Mouse (Mus musculus) layer of hippocampus, adult 11-12 months (tissue): ENCODE data around the gene Gm49368.

ENCODE experiments used
- DNase-seq: peaks from one replicate; pipeline ENCODE4 v3.0.0; 2022; ENCODE audit warnings: low spot score

The Gm49368 gene

GRCm38 (mm10) chr7:128057860-128058259 is 4.6 kb upstream of the Gm49368 start:
- DNase-seq: no peak

DNA sequence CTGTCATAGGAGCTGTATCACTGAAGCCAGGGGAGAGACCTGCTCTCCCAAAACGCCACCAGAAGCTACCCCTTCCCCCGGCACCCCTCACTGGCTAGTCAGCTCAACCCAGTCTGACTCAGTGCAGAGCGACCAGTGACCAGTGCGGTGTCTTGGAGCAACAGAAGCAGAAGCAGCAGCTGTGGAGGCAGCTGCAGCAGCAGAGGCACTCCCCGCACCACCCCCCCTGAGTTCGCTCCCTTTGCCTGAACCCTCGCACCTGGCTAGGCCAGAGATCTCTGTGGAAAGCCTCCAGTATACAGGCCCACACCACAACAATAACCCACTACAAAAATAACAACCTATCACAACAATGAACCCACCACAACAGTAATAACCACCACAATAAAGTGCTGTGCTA is 3.9 kb upstream of the Gm49368 start:
- DNase-seq: no peak

- DNase-seq: no peak
Observed at GRCm38 (mm10) chr7:128059091-128059490, 3.4 kb upstream of the Gm49368 start.

- no peak for DNase-seq
Observed at GRCm38 (mm10) chr7:128063211-128063781, 813 bp downstream of the Gm49368 start.

- DNase-seq: no peak
Observed at GRCm38 (mm10) chr7:128065547-128065946, 3.1 kb downstream of the Gm49368 start.

- DNase-seq: no peak
Observed at GRCm38 (mm10) chr7:128067847-128068246, 5.4 kb downstream of the Gm49368 start.

DNA sequence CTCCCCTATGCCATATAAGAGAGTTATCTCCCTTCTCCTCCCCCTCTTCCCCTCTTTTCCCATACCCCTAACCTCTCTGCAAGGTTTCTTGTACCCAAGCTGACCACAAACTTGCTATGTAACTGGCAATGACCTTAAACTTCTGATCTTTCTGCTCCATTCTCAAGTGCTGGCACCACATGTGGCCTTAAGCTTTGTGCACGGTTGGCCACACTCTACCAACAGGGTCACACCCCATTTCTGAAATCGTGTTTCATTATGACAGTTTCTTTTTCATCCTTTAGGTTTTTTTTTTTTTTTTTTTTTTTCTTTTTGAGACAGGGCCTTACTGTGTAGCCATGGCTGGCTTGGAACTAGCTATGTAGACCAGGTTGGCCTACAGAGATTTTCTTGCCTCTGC is 7.4 kb downstream of the Gm49368 start:
- no peak for DNase-seq

DNA sequence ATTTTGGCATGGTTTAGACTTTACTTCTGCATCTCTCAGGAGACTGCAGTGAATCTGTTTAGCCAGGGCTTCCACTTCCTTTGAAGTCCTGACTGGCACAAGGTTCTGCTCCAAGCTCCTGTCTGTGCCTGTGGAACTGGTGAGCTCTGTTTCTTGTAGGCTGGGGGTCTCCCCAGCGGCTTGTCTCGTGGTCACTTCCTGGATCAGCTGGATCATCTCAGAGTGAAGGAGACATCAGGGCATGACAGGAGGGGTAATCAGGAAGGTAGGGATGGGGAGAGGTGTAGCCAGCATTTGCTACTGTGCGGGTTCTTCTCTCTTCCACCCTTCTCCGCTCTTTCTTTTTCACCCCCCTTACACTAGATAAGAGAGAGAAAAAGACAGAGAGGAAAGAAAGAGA is 9.3 kb downstream of the Gm49368 start:
- DNase-seq: no peak

DNA sequence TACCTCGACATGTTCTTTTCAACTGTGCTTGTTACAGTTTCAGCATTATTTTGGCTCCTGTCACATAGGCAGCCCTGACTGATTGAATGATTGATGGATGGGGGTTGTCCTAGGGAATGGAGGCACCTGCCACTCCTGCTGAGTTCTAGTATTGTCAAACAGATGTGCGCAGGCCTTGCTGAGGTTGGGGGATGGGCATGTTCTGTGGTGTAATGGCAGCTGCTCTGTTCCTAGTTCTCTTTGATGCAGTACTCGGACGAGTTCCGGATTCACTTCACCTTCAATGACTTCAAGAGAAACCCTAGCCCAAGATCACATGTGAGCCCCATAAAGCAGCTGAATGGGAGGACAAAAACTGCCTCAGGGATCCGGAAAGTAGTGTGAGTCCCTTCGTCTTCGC is 17.5 kb downstream of the Gm49368 start:
- no peak for DNase-seq

DNA sequence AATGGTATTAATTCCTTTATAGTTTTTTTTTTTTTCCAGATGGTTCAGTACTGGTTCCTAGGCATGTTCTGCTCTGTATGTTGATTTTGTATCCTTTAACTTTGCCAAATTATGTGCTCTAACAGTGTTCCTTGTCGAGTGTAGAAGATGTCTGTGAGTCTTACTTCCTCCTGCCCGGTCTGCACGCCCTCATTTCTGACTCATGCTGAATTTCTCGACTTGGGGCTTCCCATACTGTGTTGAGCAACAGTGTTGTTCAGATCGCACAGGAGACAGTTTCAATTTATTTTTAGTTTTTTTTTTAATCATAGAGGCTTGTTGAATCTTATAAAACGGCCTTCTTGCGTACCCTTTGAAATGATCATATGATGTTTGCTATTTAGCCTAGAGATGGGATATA is 26.7 kb downstream of the Gm49368 start:
- no peak for DNase-seq

DNA sequence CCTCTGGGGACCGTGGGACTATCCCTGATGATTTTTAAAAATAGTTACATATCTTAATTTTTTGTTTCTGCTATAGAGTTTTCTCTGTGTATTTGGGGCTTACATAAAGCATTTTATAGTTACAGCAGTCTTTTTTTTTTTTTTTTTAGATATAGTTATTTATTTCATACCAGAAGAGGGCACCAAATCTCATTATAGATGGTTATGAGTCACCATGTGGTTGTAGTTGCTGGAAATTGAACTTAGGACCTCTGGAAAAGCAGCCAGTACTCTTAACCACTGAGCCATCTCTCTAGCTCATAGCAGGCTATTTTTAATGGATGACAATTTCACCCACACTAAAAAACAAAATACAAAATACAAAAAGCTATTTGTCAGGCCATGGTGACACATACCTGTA is 35.7 kb downstream of the Gm49368 start:
- no peak for DNase-seq

GRCm38 (mm10) chr7:128100742-128101357 is 38.4 kb downstream of the Gm49368 start:
- DNase-seq: no peak

GRCm38 (mm10) chr7:128105246-128105645 is 42.8 kb downstream of the Gm49368 start:
- DNase-seq: peak; percentile 43

DNA sequence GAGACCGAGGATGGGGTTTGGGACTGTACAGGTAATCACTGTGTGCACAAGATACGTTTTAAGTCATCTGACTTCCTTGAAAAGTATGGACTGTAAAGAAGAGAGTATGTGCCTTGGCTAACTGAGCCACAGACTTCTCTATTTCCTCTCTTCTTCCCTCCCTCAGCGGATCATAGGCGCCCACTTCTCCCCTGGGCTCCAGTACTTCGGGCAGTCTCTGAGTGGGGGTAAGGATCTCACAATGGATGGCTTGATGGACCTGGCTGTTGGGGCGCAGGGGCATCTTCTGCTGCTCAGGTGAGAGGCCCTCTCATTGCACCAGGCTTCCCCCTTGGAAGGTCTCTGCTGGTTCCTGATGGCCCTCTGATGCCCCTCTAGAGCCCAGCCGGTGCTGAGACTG is 45.0 kb downstream of the Gm49368 start:
- DNase-seq: no peak

GRCm38 (mm10) chr7:128110314-128110713 is 47.8 kb downstream of the Gm49368 start:
- DNase-seq: no peak

- no peak for DNase-seq
Observed at GRCm38 (mm10) chr7:128112131-128112530, 49.6 kb downstream of the Gm49368 start.

GRCm38 (mm10) chr7:128114371-128115105 is 52.1 kb downstream of the Gm49368 start:
- no peak for DNase-seq

GRCm38 (mm10) chr7:128115211-128115958 is 52.9 kb downstream of the Gm49368 start:
- no peak for DNase-seq

DNA sequence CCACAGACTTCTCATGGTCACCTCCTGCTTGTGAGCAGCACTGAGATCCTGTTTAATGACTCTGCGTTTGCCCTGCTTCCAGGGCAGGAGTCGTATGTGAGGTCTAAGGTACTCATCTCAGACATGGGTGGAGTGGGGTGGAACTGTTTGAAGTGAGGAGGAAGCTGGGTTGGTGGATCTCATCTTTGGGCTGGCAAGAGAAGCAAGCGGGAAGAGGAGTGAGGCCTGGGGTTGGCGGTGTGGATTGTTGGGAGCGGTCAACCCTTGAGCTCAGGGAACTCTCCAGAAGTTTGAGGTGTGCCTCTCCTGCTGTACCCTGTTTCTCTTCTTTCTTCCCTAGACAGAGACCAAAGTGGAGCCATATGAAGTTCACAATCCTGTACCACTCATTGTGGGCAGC is 53.9 kb downstream of the Gm49368 start:
- DNase-seq: no peak

DNA sequence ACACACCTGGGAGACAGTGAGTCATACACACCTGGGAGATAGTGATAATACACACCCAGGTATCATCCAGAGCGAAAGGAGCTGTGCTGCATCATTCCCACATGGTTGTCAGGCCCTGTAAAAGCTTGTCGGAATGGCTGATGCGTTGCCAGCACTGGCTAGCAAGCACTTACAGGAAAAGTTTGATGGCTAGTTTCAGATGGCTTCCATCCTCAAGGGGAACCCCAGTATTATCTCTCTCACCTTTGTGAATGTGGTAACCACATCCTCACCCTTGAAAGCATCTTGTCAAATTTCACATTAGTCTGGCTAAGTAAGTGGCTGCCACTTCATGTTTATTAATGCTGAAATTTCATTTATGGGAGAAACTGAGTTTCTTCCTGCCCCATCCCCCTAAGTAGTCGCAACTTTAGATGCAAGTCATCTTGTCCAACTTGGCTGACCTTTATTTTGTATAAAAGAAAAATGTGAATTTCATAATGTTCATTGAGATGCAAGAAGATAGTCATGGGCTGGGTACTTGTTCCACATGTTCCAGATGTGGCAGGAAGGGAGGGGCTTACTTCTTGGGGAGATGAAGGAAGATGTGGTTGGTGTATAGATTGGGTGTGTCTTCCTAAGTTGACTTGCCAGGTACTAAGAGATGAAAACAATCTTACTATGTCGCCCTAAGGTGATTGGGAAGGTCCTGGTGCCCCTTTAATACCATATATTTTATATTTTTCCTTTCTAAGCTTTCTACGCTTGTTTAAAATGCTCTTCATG is 57.4 kb downstream of the Gm49368 start:
- DNase-seq: no peak

GRCm38 (mm10) chr7:128128741-128129720 is 66.5 kb downstream of the Gm49368 start, which contains the start of gene Itgax:
Itgax (plus strand) TSS chr7:128129547.
- no peak for DNase-seq
